Mouse (Mus musculus): Measurements from ENCODE around the gene Mif. TPM values are rescaled to one million over a fixed set of nuclear protein-coding genes. Genes with fewer than 3 reads are reported as not detected.

Mif gene
- total and polyA plus RNA-seq, 2 experiments, result 211 to 1,462 TPM

GRCm38 (mm10) chr10:75837248-75837759, 22.7 kb downstream of the Mif start, which contains the start of gene Gstt2:
Gstt2 (minus strand) TSS chr10:75837424.
- no peaks in the 10 kb centered on the region for H3K79me2 ChIP-seq (ENCODE audit: control insufficient read depth, insufficient read depth, low read length)
- H3K4me3 ChIP-seq (ENCODE audit: insufficient read depth, low read depth, low read length), result peak within 1 kb of the TSS; percentile 37
- no peaks in the 10 kb centered on the region for H3K27me3 ChIP-seq (ENCODE audit: control insufficient read depth, insufficient read depth, low read length)
- under 1% methylated on average over 21 of the region's 21 CpGs for WGBS
- peaks cover 6% of the 10 kb centered on the region; the same call in 1 of the 2 replicates for H3K4me1 ChIP-seq (ENCODE audit: control insufficient read depth, insufficient read depth, low read length)
- H3K27ac ChIP-seq (replicated peaks; ENCODE audit: insufficient read depth, low read depth, low read length), result peak within 1 kb of the TSS; percentile 65
- H3K36me3 ChIP-seq (ENCODE audit: control insufficient read depth, insufficient read depth, low read length), result no peaks in the 10 kb centered on the region
- TF ChIP-seq CTCF (IDR thresholded peaks at IDR 0.05; ENCODE audit: low read depth, low read length) (peak; percentile 14; the same call in 1 of the 2 replicates), POLR2A (IDR thresholded peaks at IDR 0.05; ENCODE audit: extremely low read depth, insufficient read depth, low read length) (0 out of 2 replicates have a peak, but pooled peaks have one; percentile 22)
- peak; percentile 97 for DNase-seq (ENCODE audit: extremely low read depth, low read depth, low spot score)
- peak within 1 kb of the TSS; percentile 54 for H3K9ac ChIP-seq (ENCODE audit: low read depth, low read length)

GRCm38 (mm10) chr10:75835761-75836531, 24.1 kb downstream of the Mif start:
- Histone ChIP-seq H3K27me3 (ENCODE audit: control insufficient read depth, insufficient read depth, low read length) (no peaks in the 10 kb centered on the region), H3K27ac (replicated peaks; ENCODE audit: insufficient read depth, low read depth, low read length) (peak overlapping the region; percentile 95), H3K79me2 (ENCODE audit: control insufficient read depth, insufficient read depth, low read length) (no peaks in the 10 kb centered on the region), H3K4me1 (ENCODE audit: control insufficient read depth, insufficient read depth, low read length) (peaks cover 6% of the 10 kb centered on the region; the same call in 1 of the 2 replicates), H3K9ac (ENCODE audit: low read depth, low read length) (peak overlapping the region; percentile 44; the same call in 1 of the 2 replicates), H3K36me3 (ENCODE audit: control insufficient read depth, insufficient read depth, low read length) (no peaks in the 10 kb centered on the region), H3K4me3 (ENCODE audit: insufficient read depth, low read depth, low read length) (no peak overlapping the region)
- 4% methylated on average over 10 of the region's 10 CpGs for WGBS
- no peak for TF ChIP-seq CTCF (IDR thresholded peaks at IDR 0.05; ENCODE audit: low read depth, low read length)
- TF ChIP-seq POLR2A (IDR thresholded peaks at IDR 0.05; ENCODE audit: extremely low read depth, insufficient read depth, low read length), result no peak
- DNase-seq (ENCODE audit: extremely low read depth, low read depth, low spot score), result peak; percentile 99

GRCm38 (mm10) chr10:75835307-75835706, 24.7 kb downstream of the Mif start:
- no peaks in the 10 kb centered on the region for H3K36me3 ChIP-seq (ENCODE audit: control insufficient read depth, insufficient read depth, low read length)
- H3K9ac ChIP-seq (ENCODE audit: low read depth, low read length), result peak overlapping the region; percentile 45
- H3K79me2 ChIP-seq (ENCODE audit: control insufficient read depth, insufficient read depth, low read length), result no peaks in the 10 kb centered on the region
- H3K27me3 ChIP-seq (ENCODE audit: control insufficient read depth, insufficient read depth, low read length), result no peaks in the 10 kb centered on the region
- TF ChIP-seq CTCF (IDR thresholded peaks at IDR 0.05; ENCODE audit: low read depth, low read length) (no peak), POLR2A (IDR thresholded peaks at IDR 0.05; ENCODE audit: extremely low read depth, insufficient read depth, low read length) (peak; percentile 31; the same call in 1 of the 2 replicates)
- WGBS, result under 1% methylated on average over 10 of the region's 10 CpGs
- H3K4me1 ChIP-seq (ENCODE audit: control insufficient read depth, insufficient read depth, low read length), result peaks cover 6% of the 10 kb centered on the region; the same call in 1 of the 2 replicates
- H3K27ac ChIP-seq (replicated peaks; ENCODE audit: insufficient read depth, low read depth, low read length), result peak overlapping the region; percentile 86
- peak; percentile 98 for DNase-seq (ENCODE audit: extremely low read depth, low read depth, low spot score)
- H3K4me3 ChIP-seq (ENCODE audit: insufficient read depth, low read depth, low read length), result peak overlapping the region; percentile 43; the same call in 1 of the 2 replicates

GRCm38 (mm10) chr10:75834721-75835120, 25.3 kb downstream of the Mif start:
- TF ChIP-seq CTCF (IDR thresholded peaks at IDR 0.05; ENCODE audit: low read depth, low read length), result no peak
- no peak for TF ChIP-seq POLR2A (IDR thresholded peaks at IDR 0.05; ENCODE audit: extremely low read depth, insufficient read depth, low read length)
- H3K9ac ChIP-seq (ENCODE audit: low read depth, low read length), result peak overlapping the region; percentile 67
- H3K36me3 ChIP-seq (ENCODE audit: control insufficient read depth, insufficient read depth, low read length), result no peaks in the 10 kb centered on the region
- H3K27ac ChIP-seq (replicated peaks; ENCODE audit: insufficient read depth, low read depth, low read length), result peak overlapping the region; percentile 86
- H3K79me2 ChIP-seq (ENCODE audit: control insufficient read depth, insufficient read depth, low read length), result no peaks in the 10 kb centered on the region
- 7% methylated on average over 9 of the region's 9 CpGs for WGBS
- H3K27me3 ChIP-seq (ENCODE audit: control insufficient read depth, insufficient read depth, low read length), result no peaks in the 10 kb centered on the region
- peaks cover 6% of the 10 kb centered on the region; the same call in 1 of the 2 replicates for H3K4me1 ChIP-seq (ENCODE audit: control insufficient read depth, insufficient read depth, low read length)
- DNase-seq (ENCODE audit: extremely low read depth, low read depth, low spot score), result no peak
- H3K4me3 ChIP-seq (ENCODE audit: insufficient read depth, low read depth, low read length), result peak overlapping the region; percentile 60

GRCm38 (mm10) chr10:75834250-75834649, 25.8 kb downstream of the Mif start:
- peak; percentile 88 for DNase-seq (ENCODE audit: extremely low read depth, low read depth, low spot score)
- WGBS, result 1% methylated on average over 21 of the region's 21 CpGs
- H3K9ac ChIP-seq (ENCODE audit: low read depth, low read length), result peak overlapping the region; percentile 67
- H3K27me3 ChIP-seq (ENCODE audit: control insufficient read depth, insufficient read depth, low read length), result no peaks in the 10 kb centered on the region
- peak overlapping the region; percentile 86 for H3K27ac ChIP-seq (replicated peaks; ENCODE audit: insufficient read depth, low read depth, low read length)
- H3K4me3 ChIP-seq (ENCODE audit: insufficient read depth, low read depth, low read length), result peak overlapping the region; percentile 60
- H3K36me3 ChIP-seq (ENCODE audit: control insufficient read depth, insufficient read depth, low read length), result no peaks in the 10 kb centered on the region
- H3K4me1 ChIP-seq (ENCODE audit: control insufficient read depth, insufficient read depth, low read length), result peaks cover 6% of the 10 kb centered on the region; the same call in 1 of the 2 replicates
- H3K79me2 ChIP-seq (ENCODE audit: control insufficient read depth, insufficient read depth, low read length), result no peaks in the 10 kb centered on the region
- TF ChIP-seq CTCF (IDR thresholded peaks at IDR 0.05; ENCODE audit: low read depth, low read length), result no peak
- peak; percentile 57; the same call in 1 of the 2 replicates for TF ChIP-seq POLR2A (IDR thresholded peaks at IDR 0.05; ENCODE audit: extremely low read depth, insufficient read depth, low read length)

All from liver, adult 2 months (tissue).